Mouse (Mus musculus) cerebellum, adult 9-11 months (tissue): Measurements from ENCODE around the gene Ttc14.
A peak's percentile ranks its signal among the peaks of the same experiment; 100 is the strongest.

Experiments used
- DNase-seq: peaks from one replicate; pipeline ENCODE4 v3.0.0; 2022

The Ttc14 gene

GRCm38 (mm10) chr3:33799617-33800512 is at the start of gene Ttc14:
Gene Ttc14 (plus strand): TSS chr3:33799832.
- peak; percentile 98 for DNase-seq

GRCm38 (mm10) chr3:33790975-33791374 is 8.7 kb upstream of the Ttc14 start:
- no peak for DNase-seq

- DNase-seq = no peak
These were observed 835 bp downstream of the Ttc14 start for GRCm38 (mm10) chr3:33800513-33800820.

GRCm38 (mm10) chr3:33807151-33807550 is 7.5 kb downstream of the Ttc14 start:
- DNase-seq = no peak

- peak; percentile 44 for DNase-seq
These were observed 24.7 kb downstream of the Ttc14 start for GRCm38 (mm10) chr3:33824135-33824946.

- DNase-seq = no peak
These were observed 32.7 kb downstream of the Ttc14 start for GRCm38 (mm10) chr3:33832351-33832750.

GRCm38 (mm10) chr3:33836576-33836975 is 36.9 kb downstream of the Ttc14 start:
- DNase-seq = no peak

GRCm38 (mm10) chr3:33838877-33839276 is 39.2 kb downstream of the Ttc14 start:
- DNase-seq = no peak

GRCm38 (mm10) chr3:33843801-33844632 is 44.4 kb downstream of the Ttc14 start, which contains the start of gene Ccdc39:
Gene Ccdc39 (minus strand): TSS chr3:33844310.
- DNase-seq = peak; percentile 79

GRCm38 (mm10) chr3:33846639-33847038 is 47.0 kb downstream of the Ttc14 start:
- DNase-seq = no peak

- DNase-seq = no peak
These were observed 51.2 kb downstream of the Ttc14 start for GRCm38 (mm10) chr3:33850856-33851255.

GRCm38 (mm10) chr3:33853062-33853461 is 53.4 kb downstream of the Ttc14 start:
- no peak for DNase-seq

- no peak for DNase-seq
These were observed 59.3 kb downstream of the Ttc14 start for GRCm38 (mm10) chr3:33858939-33859338.

GRCm38 (mm10) chr3:33864000-33864540 is 64.4 kb downstream of the Ttc14 start:
- DNase-seq = no peak
